Comparison of ENCODE assay signal across 24 mouse cellular contexts in the genomic region with DNA sequence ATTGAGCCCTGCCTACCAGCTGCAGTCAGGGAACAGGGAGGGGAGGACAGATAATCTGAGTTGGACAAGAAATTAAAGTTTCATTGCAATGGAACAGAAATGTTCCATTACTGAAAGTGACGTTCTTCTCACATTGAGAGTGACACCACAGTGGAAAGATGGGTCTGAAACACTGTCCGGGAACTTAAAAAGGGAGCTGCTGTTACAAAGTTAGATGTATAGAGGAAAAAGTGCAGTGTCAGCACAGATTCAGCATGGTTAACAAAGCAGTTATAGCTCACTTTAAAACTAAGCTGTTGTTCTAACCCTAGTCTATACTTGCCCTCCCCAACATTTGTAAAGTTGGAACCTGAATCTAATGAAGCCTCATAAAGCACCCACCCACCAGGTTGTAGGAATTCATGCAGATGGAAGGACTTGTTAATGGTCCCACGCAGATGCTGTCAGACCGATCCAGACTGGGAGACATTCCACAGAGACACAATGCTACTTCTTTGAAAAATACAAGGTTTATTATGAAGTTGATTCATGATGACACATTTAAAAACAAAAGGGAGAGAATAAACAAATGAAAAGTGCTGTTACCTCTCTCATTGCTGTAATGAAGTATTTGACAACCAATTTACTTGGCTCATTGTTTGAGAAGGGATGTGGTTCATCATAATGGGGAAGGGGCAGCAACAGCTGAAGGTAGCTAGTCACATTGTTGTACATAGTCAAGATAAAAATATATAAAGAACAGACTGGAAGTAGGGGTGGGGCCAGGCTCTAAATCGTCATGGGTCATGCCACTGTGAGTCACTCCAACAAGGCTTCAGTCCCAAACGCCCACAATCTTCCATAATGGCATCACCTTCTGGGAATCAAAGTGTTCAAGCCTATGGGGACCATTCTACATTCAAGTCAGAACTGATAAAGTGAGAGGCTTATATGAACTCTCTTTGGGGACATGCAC. TPM values are rescaled to one million over a fixed set of nuclear protein-coding genes. Genes with fewer than 3 reads are reported as not detected.
DNase-seq lines count a peak whose midpoint lies in the region; ATAC-seq and TF ChIP-seq lines count a peak whose summit lies in the region.
"Had no signal": no experiment of that assay in that cellular context is flagged by ENCODE, and none has a peak within 500 bp of the region (broad histone marks: within the 10 kb centered on the region; RNA-seq: fewer than 3 reads in every experiment).

No protein-coding gene starts in this region.

- no peak overlapping the region for H3K4me2 ChIP-seq in kidney, postnatal 0 days (ENCODE audit: low read length)
- H3K4me2 ChIP-seq: embryonic facial prominence, embryonic 15.5 days; hindbrain, embryonic 12.5 days; liver, embryonic 15.5 days; lung, embryonic 15.5 days; neural tube, embryonic 12.5 days had no signal

- no peaks in the 10 kb centered on the region for H3K27me3 ChIP-seq in kidney, postnatal 0 days (ENCODE audit: insufficient read depth, low read length)
- H3K27me3 ChIP-seq: embryonic facial prominence, embryonic 15.5 days; hindbrain, embryonic 12.5 days; liver, embryonic 15.5 days; lung, embryonic 15.5 days; neural tube, embryonic 12.5 days had no signal

- no peak for ATAC-seq in kidney, postnatal 0 days (replicated peaks; ENCODE audit: low FRiP score, low read depth)
- ATAC-seq in megakaryocyte, adult 5-6 weeks (ENCODE audit: poor library complexity, severe bottlenecking): no peak
- ATAC-seq: forebrain, embryonic 14.5 days had no signal

- no peaks in the 10 kb centered on the region for H3K36me3 ChIP-seq in kidney, postnatal 0 days (ENCODE audit: insufficient read depth, low read length)
- H3K36me3 ChIP-seq: embryonic facial prominence, embryonic 15.5 days; hindbrain, embryonic 12.5 days; limb, embryonic 10.5 days; liver, embryonic 15.5 days; lung, embryonic 15.5 days; neural tube, embryonic 12.5 days had no signal

- H3K4me1 ChIP-seq in kidney, postnatal 0 days (replicated peaks; ENCODE audit: insufficient read depth, low read length): no peaks in the 10 kb centered on the region
- H3K4me1 ChIP-seq: embryonic facial prominence, embryonic 15.5 days; hindbrain, embryonic 12.5 days; liver, embryonic 15.5 days; lung, embryonic 15.5 days; neural tube, embryonic 12.5 days had no signal

- H3K4me3 ChIP-seq in kidney, postnatal 0 days (replicated peaks; ENCODE audit: low read depth, low read length): no peak overlapping the region
- H3K4me3 ChIP-seq: embryonic facial prominence, embryonic 15.5 days; hindbrain, embryonic 12.5 days; left cerebral cortex, adult 2 months; limb, embryonic 10.5 days; liver, embryonic 15.5 days; lung, embryonic 15.5 days; neural tube, embryonic 12.5 days had no signal

- DNase-seq in kidney, postnatal 0 days (ENCODE audit: low spot score): peak; percentile 15
- no peak for DNase-seq in kidney, adult 9 months
- DNase-seq in CD4-positive, CD25-positive, alpha-beta regulatory T cell, adult 2 months (ENCODE audit: low read depth, low spot score): peak; percentile 25
- DNase-seq in brain, adult 2 months (ENCODE audit: low read depth, low spot score): peak; percentile 68
- DNase-seq in layer of hippocampus, adult 9-11 months: peak; percentile 78
- no peak for DNase-seq in cerebellum, postnatal 25 days
- DNase-seq: adrenal gland, adult 2 months; cerebellum, adult 2 months; gastrocnemius, postnatal 25 days; kidney, adult 2 months; kidney, postnatal 25 days; liver; lung, postnatal 36 days; midbrain, embryonic 14.5 days; thymus, postnatal 14 days had no signal

- H3K27ac ChIP-seq in kidney, postnatal 0 days: no peak overlapping the region
- H3K27ac ChIP-seq: embryonic facial prominence, embryonic 15.5 days; hindbrain, embryonic 12.5 days; left cerebral cortex, adult 2 months; limb, embryonic 10.5 days; liver, embryonic 15.5 days; lung, embryonic 15.5 days; neural tube, embryonic 12.5 days had no signal

- no peak overlapping the region for H3K9ac ChIP-seq in kidney, postnatal 0 days (ENCODE audit: low read depth, low read length)
- H3K9ac ChIP-seq: embryonic facial prominence, embryonic 15.5 days; hindbrain, embryonic 12.5 days; liver, embryonic 15.5 days; lung, embryonic 15.5 days; neural tube, embryonic 12.5 days had no signal

- 54% methylated on average over 6 of the region's 6 CpGs for WGBS in kidney, postnatal 0 days

- no peaks in the 10 kb centered on the region for H3K9me3 ChIP-seq in kidney, postnatal 0 days (replicated peaks; ENCODE audit: low read length)
- H3K9me3 ChIP-seq: embryonic facial prominence, embryonic 15.5 days; hindbrain, embryonic 12.5 days; limb, embryonic 10.5 days; liver, embryonic 15.5 days; lung, embryonic 15.5 days; neural tube, embryonic 12.5 days had no signal

- no peak for TF ChIP-seq CTCF in kidney, postnatal 0 days (IDR thresholded peaks at IDR 0.05; ENCODE audit: low read depth)

RNA-seq across cellular contexts. Expression of gene Eea1, which starts 16.9 kb away (rescaled TPM):
- 22.8 and 24.3 TPM in 2 replicates for polyA plus RNA-seq in kidney, postnatal 0 days (2015; fragmentation: Nextera tagmentation; extraction: Ambion mirVana)
- 22.1 and 22.6 TPM in 2 replicates for total RNA-seq in megakaryocyte, adult 5-6 weeks (2015)
- total RNA-seq in megakaryocyte, adult 5-6 weeks (2017): 33.3 and 36.7 TPM in 2 replicates

Comparison
In these comparisons a context has a peak if more than half of its experiments do, and no peak if none do; other contexts are left out.
1. DNase-seq: peak in kidney, postnatal 0 days (single experiment), CD4-positive, CD25-positive, alpha-beta regulatory T cell, adult 2 months (single experiment), brain, adult 2 months (single experiment) and layer of hippocampus, adult 9-11 months (single experiment); none in kidney, adult 9 months (single experiment) and cerebellum, postnatal 25 days (0 of 2).